Mouse (Mus musculus) hindbrain, postnatal 0 days (tissue): ENCODE measurements at regions not wholly inside any gene's neighbourhood (a gene's known extent, or its start where the extent isn't known, plus 50 kb on each side); places are given as distances from the start of the nearest gene placed in this dataset.

Experiments used
- ATAC-seq: fragments of 200-750 bp; cut with Nextera tagmentation; 2 replicates; pipeline ENCODE4 v1.8.0; 2017; ENCODE audit warnings: mild to moderate bottlenecking, moderate TSS enrichment, moderate library complexity
- DNase-seq: peaks from one replicate; pipeline ENCODE4 v3.0.0-alpha.2; 2015; ENCODE audit warnings: low spot score
- H3K27ac ChIP-seq: fragments of 300-500 bp; sonication (generic); 2 replicates; pipeline ENCODE4 v1.5.1; 2014; ENCODE audit warnings: mild to moderate bottlenecking
- H3K27me3 ChIP-seq: fragments of 300-500 bp; sonication (generic); 2 replicates; pipeline ENCODE4 v1.6.1; 2014; ENCODE audit warnings: low read length, mixed read lengths; ENCODE audit not compliant: insufficient read depth
- H3K36me3 ChIP-seq: fragments of 300-500 bp; sonication (generic); 2 replicates; pipeline ENCODE4 v1.6.1; 2014; ENCODE audit warnings: low read length, mixed read lengths; ENCODE audit not compliant: insufficient read depth
- H3K4me1 ChIP-seq: fragments of 300-500 bp; sonication (generic); 2 replicates; pipeline ENCODE4 v1.6.1; 2014; ENCODE audit warnings: antibody characterized with exemption, low read length, mixed read lengths; ENCODE audit not compliant: insufficient read depth
- H3K4me2 ChIP-seq: fragments of 300-500 bp; sonication (generic); 2 replicates; pipeline ENCODE4 v1.6.1; 2014; ENCODE audit warnings: low read depth, mild to moderate bottlenecking, low read length, moderate library complexity, mixed read lengths
- H3K4me3 ChIP-seq: fragments of 300-500 bp; sonication (generic); 2 replicates; pipeline ENCODE4 v1.5.1; 2014; ENCODE audit warnings: low read length
- H3K9ac ChIP-seq: fragments of 300-500 bp; sonication (generic); replicated peaks from 2 replicates; pipeline ENCODE4 v1.6.1; 2014; ENCODE audit warnings: mild to moderate bottlenecking, low read length, moderate library complexity, mixed read lengths
- H3K9me3 ChIP-seq: fragments of 300-500 bp; sonication (generic); 2 replicates; pipeline ENCODE4 v1.6.1; 2016; ENCODE audit warnings: low read length, mixed read lengths
- CTCF ChIP-seq: IDR thresholded peaks from 2 replicates; pipeline ENCODE4 v1.5.1; 2016; ENCODE audit warnings: antibody characterized with exemption, control low read depth, low read depth
- WGBS: fragments of 180-500 bp; shearing (Covaris S2); extraction: QIAGEN DNeasy Blood & Tissue Kit; methylation state at CpG from one replicate; pipeline ENCODE4 v1.1.7; 2014; 5-methylcytosine and 5-hydroxymethylcytosine counted together

- TF ChIP-seq CTCF: no peak
- H3K27me3 ChIP-seq: no peaks in the 10 kb centered on the region
- 85% methylated on average over 7 of the region's 7 CpGs for WGBS
- no peak for DNase-seq
- H3K4me2 ChIP-seq: no peak overlapping the region
- no peak overlapping the region for H3K4me3 ChIP-seq
- no peaks in the 10 kb centered on the region for H3K9me3 ChIP-seq
- no peaks in the 10 kb centered on the region for H3K4me1 ChIP-seq
- H3K27ac ChIP-seq: no peak overlapping the region
- H3K9ac ChIP-seq: no peak overlapping the region
- no peaks in the 10 kb centered on the region for H3K36me3 ChIP-seq
- no peak for ATAC-seq
These were observed 201.7 kb downstream of the Gm10283 start for GRCm38 (mm10) chr8:60301282-60301681.

DNA sequence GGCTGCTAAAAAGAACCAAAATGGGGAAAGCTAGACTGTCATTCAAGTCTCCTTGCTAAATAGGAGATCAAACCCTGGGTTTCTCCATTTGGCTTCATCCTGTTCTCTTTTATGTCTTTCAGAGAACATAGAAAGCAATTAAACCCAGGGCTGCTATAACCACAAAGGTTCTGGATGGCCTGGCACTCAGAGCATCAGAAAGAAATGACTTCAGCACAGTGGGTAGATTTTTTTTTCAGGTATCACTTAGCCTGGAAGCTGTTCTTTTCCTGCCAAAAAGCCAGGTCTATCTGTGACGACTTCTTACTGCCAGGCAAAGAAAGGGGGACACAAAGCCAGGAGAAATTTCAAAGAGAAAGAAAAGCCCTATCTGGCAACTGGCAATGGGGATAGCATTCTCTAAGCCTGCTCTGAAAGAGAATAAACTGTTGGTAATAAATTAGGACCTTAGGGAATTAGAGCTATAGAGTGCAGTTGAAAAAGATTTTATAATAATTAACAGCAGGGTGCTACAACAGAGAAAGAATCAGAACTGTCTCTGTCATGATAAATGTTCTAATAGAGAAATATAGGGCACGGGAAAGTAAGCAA, 225.7 kb downstream of the Gm10283 start:
- H3K9me3 ChIP-seq: no peaks in the 10 kb centered on the region
- H3K4me1 ChIP-seq: no peaks in the 10 kb centered on the region
- TF ChIP-seq CTCF: no peak
- no peaks in the 10 kb centered on the region for H3K36me3 ChIP-seq
- 29% methylated on average over 2 of the region's 2 CpGs for WGBS
- H3K4me3 ChIP-seq: no peak overlapping the region
- no peaks in the 10 kb centered on the region for H3K27me3 ChIP-seq
- no peak overlapping the region for H3K4me2 ChIP-seq
- no peak for ATAC-seq
- H3K27ac ChIP-seq: no peak overlapping the region
- DNase-seq: no peak
- H3K9ac ChIP-seq: no peak overlapping the region

DNA sequence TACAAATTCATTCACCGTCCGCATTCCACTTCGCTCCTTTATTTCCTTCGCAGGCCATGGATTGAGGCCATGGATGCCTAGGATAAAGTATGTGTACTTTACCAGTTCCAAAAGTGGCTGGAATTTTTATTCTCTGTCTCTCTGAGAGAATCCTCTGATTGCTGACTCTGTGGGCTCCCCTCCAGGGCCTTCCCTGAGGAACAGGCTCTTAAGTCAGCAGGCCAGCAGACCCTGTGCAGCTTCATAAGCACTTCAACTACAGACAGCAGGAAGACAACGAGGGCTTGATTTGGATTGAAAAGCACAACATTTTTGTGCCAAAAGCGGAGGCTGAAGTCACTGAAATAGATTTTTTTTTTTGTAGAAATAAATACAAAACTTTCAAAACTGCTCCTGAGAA, 252.7 kb downstream of the Gm10283 start:
- H3K9ac ChIP-seq: no peak overlapping the region
- ATAC-seq (no peak), DNase-seq (no peak)
- H3K4me1 ChIP-seq: no peaks in the 10 kb centered on the region
- H3K27ac ChIP-seq: no peak overlapping the region
- no peak for TF ChIP-seq CTCF
- H3K4me2 ChIP-seq: no peak overlapping the region
- 54% methylated on average over 6 of the region's 6 CpGs for WGBS
- no peaks in the 10 kb centered on the region for H3K36me3 ChIP-seq
- H3K4me3 ChIP-seq: no peak overlapping the region
- no peaks in the 10 kb centered on the region for H3K9me3 ChIP-seq
- H3K27me3 ChIP-seq: no peaks in the 10 kb centered on the region

DNA sequence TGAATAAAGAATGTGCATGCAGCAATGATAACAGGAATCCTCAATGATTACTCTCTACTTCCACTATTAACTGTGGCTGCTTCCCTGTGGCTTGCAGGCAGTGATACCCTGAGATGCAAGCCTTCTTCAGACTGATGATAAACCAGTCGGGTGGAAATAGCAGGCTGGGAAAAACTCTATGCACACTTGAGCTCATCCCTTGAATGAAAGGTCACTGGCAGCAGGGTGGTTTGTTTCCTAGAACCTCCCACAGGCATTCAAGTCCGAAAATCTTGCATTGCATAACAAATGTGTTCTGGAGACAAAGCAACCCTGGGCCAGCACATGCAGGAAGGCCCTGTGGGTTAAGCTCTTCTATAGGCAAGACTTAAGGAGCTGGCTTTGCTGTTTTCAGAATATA, 253.3 kb downstream of the Gm10283 start:
- Histone ChIP-seq H3K27ac (no peak overlapping the region), H3K9ac (no peak overlapping the region), H3K27me3 (no peaks in the 10 kb centered on the region), H3K4me2 (no peak overlapping the region), H3K36me3 (no peaks in the 10 kb centered on the region), H3K4me1 (no peaks in the 10 kb centered on the region), H3K4me3 (no peak overlapping the region), H3K9me3 (no peaks in the 10 kb centered on the region)
- ATAC-seq (no peak), DNase-seq (peak; percentile 4)
- TF ChIP-seq CTCF: no peak
- 20% methylated on average over 2 of the region's 2 CpGs for WGBS

DNA sequence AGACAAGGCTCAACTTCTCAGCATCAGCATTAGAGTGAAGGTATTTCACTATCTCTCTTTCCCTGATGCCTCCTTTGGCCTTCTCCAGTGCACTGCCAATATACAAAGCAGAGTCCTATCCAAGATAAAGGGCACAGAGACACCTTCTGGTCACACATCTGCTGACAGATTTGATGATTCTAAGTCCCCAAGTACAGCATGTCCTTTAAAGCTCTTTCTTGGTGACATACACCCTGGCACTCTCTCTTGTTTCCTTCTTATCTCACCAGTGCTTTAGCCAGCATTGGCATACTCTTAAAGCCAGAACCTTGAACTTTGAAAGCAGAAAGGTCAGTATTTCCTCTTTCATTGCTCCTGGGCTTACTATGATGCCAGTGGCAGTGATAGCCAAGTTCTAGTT, 255.4 kb downstream of the Gm10283 start:
- H3K36me3 ChIP-seq: no peaks in the 10 kb centered on the region
- H3K4me1 ChIP-seq: no peaks in the 10 kb centered on the region
- H3K27me3 ChIP-seq: no peaks in the 10 kb centered on the region
- ATAC-seq (no peak), DNase-seq (no peak)
- no peak overlapping the region for H3K4me3 ChIP-seq
- no peak for TF ChIP-seq CTCF
- no peaks in the 10 kb centered on the region for H3K9me3 ChIP-seq
- H3K27ac ChIP-seq: no peak overlapping the region
- H3K4me2 ChIP-seq: no peak overlapping the region
- no peak overlapping the region for H3K9ac ChIP-seq

- H3K9ac ChIP-seq: no peak overlapping the region
- no peaks in the 10 kb centered on the region for H3K36me3 ChIP-seq
- no peak for DNase-seq
- H3K4me3 ChIP-seq: no peak overlapping the region
- no peak overlapping the region for H3K27ac ChIP-seq
- no peak for ATAC-seq
- no peak overlapping the region for H3K4me2 ChIP-seq
- no peaks in the 10 kb centered on the region for H3K4me1 ChIP-seq
- no peaks in the 10 kb centered on the region for H3K27me3 ChIP-seq
- TF ChIP-seq CTCF: no peak
- H3K9me3 ChIP-seq: no peaks in the 10 kb centered on the region
These were observed 261.6 kb downstream of the Gm10283 start for GRCm38 (mm10) chr8:60241366-60241765.

DNA sequence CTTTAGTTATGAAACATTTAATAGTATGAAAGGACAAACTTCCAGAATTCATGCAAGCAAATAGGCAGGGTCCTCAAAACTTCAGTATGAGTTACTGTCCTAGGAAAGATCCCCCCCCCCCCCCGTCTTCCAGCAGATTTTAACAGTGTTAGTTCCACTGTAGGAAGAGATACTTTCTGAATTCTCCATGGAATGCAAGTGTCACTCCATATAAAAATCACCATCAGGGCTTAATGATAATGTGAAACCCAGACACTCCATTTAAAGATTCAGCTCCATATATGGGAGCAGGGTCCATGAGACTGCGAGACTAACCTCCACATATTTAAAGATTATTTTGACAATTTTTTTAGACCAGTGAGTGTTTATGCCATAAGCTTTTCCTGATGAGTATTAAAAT, 282.1 kb downstream of the Gm10283 start:
- no peak overlapping the region for H3K27ac ChIP-seq
- no peak overlapping the region for H3K4me3 ChIP-seq
- WGBS: 75% methylated on average over 2 of the region's 2 CpGs
- no peaks in the 10 kb centered on the region for H3K9me3 ChIP-seq
- H3K4me2 ChIP-seq: no peak overlapping the region
- DNase-seq (no peak), ATAC-seq (no peak)
- no peaks in the 10 kb centered on the region for H3K36me3 ChIP-seq
- TF ChIP-seq CTCF: no peak
- no peaks in the 10 kb centered on the region for H3K27me3 ChIP-seq
- H3K4me1 ChIP-seq: no peaks in the 10 kb centered on the region
- H3K9ac ChIP-seq: no peak overlapping the region

DNA sequence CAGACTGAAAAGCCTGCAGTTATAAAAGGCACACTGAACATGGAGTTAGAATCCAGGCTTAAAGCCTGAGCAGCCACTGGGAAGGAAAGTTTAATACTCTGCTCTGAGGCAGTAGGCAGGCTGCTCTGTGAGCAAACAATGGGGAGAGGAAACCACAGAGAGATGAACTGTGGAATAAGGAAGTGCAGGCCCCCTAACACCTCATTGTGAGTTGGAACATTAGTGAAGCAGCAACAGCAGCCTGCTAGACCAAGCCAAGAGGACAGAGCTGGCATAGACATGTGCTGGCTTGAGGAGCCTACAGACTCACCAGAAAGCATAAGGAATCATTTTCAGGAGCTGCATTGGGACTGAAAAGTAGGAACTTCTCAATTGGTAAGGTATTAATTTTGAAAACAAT, 307.4 kb downstream of the Gm10283 start:
- no peak for ATAC-seq
- TF ChIP-seq CTCF: no peak
- no peaks in the 10 kb centered on the region for H3K27me3 ChIP-seq

More for the DNA sequence above, 307.4 kb downstream of the Gm10283 start:
- H3K9me3 ChIP-seq: no peaks in the 10 kb centered on the region
- H3K9ac ChIP-seq: no peak overlapping the region
- H3K4me2 ChIP-seq: no peak overlapping the region
- no peak for DNase-seq
- no peak overlapping the region for H3K4me3 ChIP-seq
- H3K36me3 ChIP-seq: no peaks in the 10 kb centered on the region
- no peak overlapping the region for H3K27ac ChIP-seq
- H3K4me1 ChIP-seq: no peaks in the 10 kb centered on the region
